Mouse (Mus musculus): ENCODE data around the gene Med21.

- TF ChIP-seq EP300 (IDR thresholded peaks at IDR 0.05) (no peak), CTCF (IDR thresholded peaks at IDR 0.05) (no peak)
These were observed 27.8 kb upstream of the Med21 start for GRCm38 (mm10) chr6:146614541-146614940.

Data from lung, postnatal 0 days (tissue).